Mouse (Mus musculus): ENCODE results near the gene Igf2bp1. TPM values are rescaled to one million over a fixed set of nuclear protein-coding genes. Genes with fewer than 3 reads are reported as not detected.
"Not testable (repeated sequence)": the region's sequence is repeated elsewhere in the genome, so short reads cannot be mapped to it uniquely, and the experiment has no call there.

Igf2bp1 gene
- polyA plus RNA-seq, 1 experiment: 1.0 TPM

- Histone ChIP-seq H3K9me3 (ENCODE audit: control insufficient read depth, low read length) (no peaks in the 10 kb centered on the region), H3K4me3 (replicated peaks) (no peak overlapping the region), H3K27me3 (ENCODE audit: control insufficient read depth) (no peaks in the 10 kb centered on the region), H3K4me1 (ENCODE audit: control insufficient read depth) (no peaks in the 10 kb centered on the region), H3K36me3 (ENCODE audit: control insufficient read depth) (peaks cover 26% of the 10 kb centered on the region)
- TF ChIP-seq TAL1 (IDR thresholded peaks at IDR 0.05; ENCODE audit: low read length): no peak
- no peak for TF ChIP-seq GATA1 (IDR thresholded peaks at IDR 0.05; ENCODE audit: low read length)
Measured at GRCm38 (mm10) chr11:95957407-95957806, 48.3 kb downstream of the Igf2bp1 start.

- H3K36me3 ChIP-seq (ENCODE audit: control insufficient read depth): no peaks in the 10 kb centered on the region
- H3K4me3 ChIP-seq (replicated peaks): no peak overlapping the region
- no peaks in the 10 kb centered on the region for H3K4me1 ChIP-seq (ENCODE audit: control insufficient read depth)
- H3K9me3 ChIP-seq (ENCODE audit: control insufficient read depth, low read length): no peaks in the 10 kb centered on the region
- H3K27me3 ChIP-seq (ENCODE audit: control insufficient read depth): no peaks in the 10 kb centered on the region
- TF ChIP-seq TAL1 (IDR thresholded peaks at IDR 0.05; ENCODE audit: low read length) (no peak), GATA1 (IDR thresholded peaks at IDR 0.05; ENCODE audit: low read length) (no peak)
Measured at GRCm38 (mm10) chr11:95953313-95953712, 52.4 kb downstream of the Igf2bp1 start.

- H3K4me3 ChIP-seq (replicated peaks): no peak overlapping the region
- TF ChIP-seq TAL1 (IDR thresholded peaks at IDR 0.05; ENCODE audit: low read length) (no peak), GATA1 (IDR thresholded peaks at IDR 0.05; ENCODE audit: low read length) (no peak)
- H3K36me3 ChIP-seq (ENCODE audit: control insufficient read depth): no peaks in the 10 kb centered on the region
- no peaks in the 10 kb centered on the region for H3K27me3 ChIP-seq (ENCODE audit: control insufficient read depth)
- no peaks in the 10 kb centered on the region for H3K9me3 ChIP-seq (ENCODE audit: control insufficient read depth, low read length)
- no peaks in the 10 kb centered on the region for H3K4me1 ChIP-seq (ENCODE audit: control insufficient read depth)
Measured at GRCm38 (mm10) chr11:95945838-95946472, 59.8 kb downstream of the Igf2bp1 start.

- H3K36me3 ChIP-seq (ENCODE audit: control insufficient read depth): no peaks in the 10 kb centered on the region
- peaks cover 5% of the 10 kb centered on the region for H3K27me3 ChIP-seq (ENCODE audit: control insufficient read depth)
- no peaks in the 10 kb centered on the region for H3K4me1 ChIP-seq (ENCODE audit: control insufficient read depth)
- no peak overlapping the region for H3K4me3 ChIP-seq (replicated peaks)
- TF ChIP-seq TAL1 (IDR thresholded peaks at IDR 0.05; ENCODE audit: low read length) (no peak), GATA1 (IDR thresholded peaks at IDR 0.05; ENCODE audit: low read length) (no peak)
- H3K9me3 ChIP-seq (ENCODE audit: control insufficient read depth, low read length): no peaks in the 10 kb centered on the region
Measured at GRCm38 (mm10) chr11:95939828-95940507, 65.8 kb downstream of the Igf2bp1 start.

GRCm38 (mm10) chr11:95936409-95936808 lies 69.3 kb downstream of the Igf2bp1 start:
- Histone ChIP-seq H3K27me3 (ENCODE audit: control insufficient read depth) (peaks cover 8% of the 10 kb centered on the region), H3K4me3 (replicated peaks) (no peak overlapping the region), H3K4me1 (ENCODE audit: control insufficient read depth) (no peaks in the 10 kb centered on the region), H3K9me3 (ENCODE audit: control insufficient read depth, low read length) (no peaks in the 10 kb centered on the region), H3K36me3 (ENCODE audit: control insufficient read depth) (no peaks in the 10 kb centered on the region)
- TF ChIP-seq GATA1 (IDR thresholded peaks at IDR 0.05; ENCODE audit: low read length): no peak

GRCm38 (mm10) chr11:95932168-95932567 lies 73.6 kb downstream of the Igf2bp1 start:
- not testable (repeated sequence) for H3K4me1 ChIP-seq (ENCODE audit: control insufficient read depth); H3K27me3 ChIP-seq (ENCODE audit: control insufficient read depth); H3K36me3 ChIP-seq (ENCODE audit: control insufficient read depth); H3K9me3 ChIP-seq (ENCODE audit: control insufficient read depth, low read length); H3K4me3 ChIP-seq (replicated peaks)

- peaks cover 7% of the 10 kb centered on the region for H3K9me3 ChIP-seq (ENCODE audit: control insufficient read depth, low read length)
- H3K4me3 ChIP-seq (replicated peaks): no peak overlapping the region
- no peaks in the 10 kb centered on the region for H3K4me1 ChIP-seq (ENCODE audit: control insufficient read depth)
- peaks cover 5% of the 10 kb centered on the region for H3K27me3 ChIP-seq (ENCODE audit: control insufficient read depth)
- H3K36me3 ChIP-seq (ENCODE audit: control insufficient read depth): no peaks in the 10 kb centered on the region
- TF ChIP-seq TAL1 (IDR thresholded peaks at IDR 0.05; ENCODE audit: low read length) (no peak), GATA1 (IDR thresholded peaks at IDR 0.05; ENCODE audit: low read length) (no peak)
Measured at GRCm38 (mm10) chr11:95926398-95926797, 79.3 kb downstream of the Igf2bp1 start.

- H3K4me1 ChIP-seq (ENCODE audit: control insufficient read depth): no peaks in the 10 kb centered on the region
- peaks cover 5% of the 10 kb centered on the region for H3K27me3 ChIP-seq (ENCODE audit: control insufficient read depth)
- no peaks in the 10 kb centered on the region for H3K36me3 ChIP-seq (ENCODE audit: control insufficient read depth)
Measured at GRCm38 (mm10) chr11:95925976-95926375, 79.8 kb downstream of the Igf2bp1 start.

GRCm38 (mm10) chr11:95924215-95924614 lies 81.5 kb downstream of the Igf2bp1 start:
- Histone ChIP-seq H3K27me3 (ENCODE audit: control insufficient read depth) (peaks cover 5% of the 10 kb centered on the region), H3K36me3 (ENCODE audit: control insufficient read depth) (no peaks in the 10 kb centered on the region), H3K4me3 (replicated peaks) (no peak overlapping the region), H3K4me1 (ENCODE audit: control insufficient read depth) (no peaks in the 10 kb centered on the region), H3K9me3 (ENCODE audit: control insufficient read depth, low read length) (peaks cover 7% of the 10 kb centered on the region)
- TF ChIP-seq GATA1 (IDR thresholded peaks at IDR 0.05; ENCODE audit: low read length): no peak
- TF ChIP-seq TAL1 (IDR thresholded peaks at IDR 0.05; ENCODE audit: low read length): no peak

More at GRCm38 (mm10) chr11:95925976-95926375, 79.8 kb downstream of the Igf2bp1 start:
- H3K9me3 ChIP-seq (ENCODE audit: control insufficient read depth, low read length): peaks cover 7% of the 10 kb centered on the region
- H3K4me3 ChIP-seq (replicated peaks): no peak overlapping the region
- TF ChIP-seq GATA1 (IDR thresholded peaks at IDR 0.05; ENCODE audit: low read length) (no peak), TAL1 (IDR thresholded peaks at IDR 0.05; ENCODE audit: low read length) (no peak)

- not testable (repeated sequence) for H3K36me3 ChIP-seq (ENCODE audit: control insufficient read depth); H3K4me1 ChIP-seq (ENCODE audit: control insufficient read depth); H3K4me3 ChIP-seq (replicated peaks); H3K27me3 ChIP-seq (ENCODE audit: control insufficient read depth); H3K9me3 ChIP-seq (ENCODE audit: control insufficient read depth, low read length)
Measured at GRCm38 (mm10) chr11:95923477-95923876, 82.3 kb downstream of the Igf2bp1 start.

All from erythroblast, embryonic 14.5 days (primary cell).